Mouse (Mus musculus): Measurements from ENCODE around the gene Mtr. TPM values are rescaled to one million over a fixed set of nuclear protein-coding genes. Genes with fewer than 3 reads are reported as not detected.

The Mtr gene
- total RNA-seq (2021): 10 to 100 TPM; 19.0 to 22.4 TPM
- long read RNA-seq, experiment 1, full-length matches to known transcripts: 3 of 4 reads
- long read RNA-seq, experiment 1, partial matches to known transcripts: 1 of 4 reads
- long read RNA-seq, experiment 1, other reads (novel, unspliced or antisense): 0 of 4 reads
- long read RNA-seq, experiment 2, full-length matches to known transcripts: 9 of 17 reads
- long read RNA-seq, experiment 2, partial matches to known transcripts: 5 of 17 reads
- long read RNA-seq, experiment 2, other reads (novel, unspliced or antisense): 3 of 17 reads

DNA sequence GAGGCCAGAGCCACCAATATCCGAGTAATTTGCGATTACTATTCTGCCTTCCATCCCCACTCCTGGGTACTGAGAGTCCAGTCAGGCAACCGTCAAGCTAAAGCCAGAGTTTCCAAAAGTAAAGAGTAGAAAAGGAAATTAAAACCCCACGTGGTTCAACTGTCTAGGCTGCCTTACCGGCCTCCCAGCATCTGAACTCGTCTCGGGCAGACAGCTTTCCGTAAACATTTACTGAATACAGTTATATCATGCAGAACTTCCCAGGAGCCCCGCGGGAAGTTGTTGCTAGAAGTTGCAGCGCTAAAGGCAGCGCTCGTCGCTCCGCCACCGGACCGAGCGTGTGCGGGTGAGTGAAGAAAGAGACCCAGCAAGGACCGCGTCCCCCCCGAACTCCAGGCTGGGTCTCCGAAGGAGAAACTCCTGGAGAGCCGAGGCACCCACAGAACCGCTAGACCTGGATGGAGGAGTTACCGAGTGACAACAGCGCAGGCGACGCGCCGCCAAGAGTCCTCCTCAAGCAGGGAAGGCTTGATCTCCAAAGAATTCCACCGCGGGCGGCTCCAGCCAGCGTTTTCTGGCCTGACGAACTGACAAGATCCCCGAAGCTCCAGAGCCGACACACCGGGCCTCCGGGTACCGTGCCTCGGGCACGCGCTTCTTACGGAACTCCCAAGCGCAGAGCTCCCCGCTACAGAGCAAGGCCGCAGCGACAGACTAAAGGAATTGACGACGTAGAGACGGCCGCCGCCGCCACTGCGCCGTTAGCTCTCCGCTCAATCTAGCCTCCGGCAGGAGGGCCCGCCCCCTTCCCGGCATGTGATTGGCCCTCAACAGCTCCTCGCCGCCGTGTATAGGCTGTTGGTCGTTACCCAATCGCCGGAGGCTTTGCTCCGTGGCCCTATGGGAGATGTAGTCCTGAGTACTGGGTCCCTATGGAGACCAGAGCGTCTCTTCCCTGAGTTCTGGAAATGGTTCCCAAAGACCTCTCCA, at the start of gene Mtr:
TSS of gene Mtr (minus strand) at position 723 of the 990 bp plus-strand sequence.
- DNase-seq (ENCODE audit: low spot score in 2 of 2): peak; percentile 86 to 88

DNA sequence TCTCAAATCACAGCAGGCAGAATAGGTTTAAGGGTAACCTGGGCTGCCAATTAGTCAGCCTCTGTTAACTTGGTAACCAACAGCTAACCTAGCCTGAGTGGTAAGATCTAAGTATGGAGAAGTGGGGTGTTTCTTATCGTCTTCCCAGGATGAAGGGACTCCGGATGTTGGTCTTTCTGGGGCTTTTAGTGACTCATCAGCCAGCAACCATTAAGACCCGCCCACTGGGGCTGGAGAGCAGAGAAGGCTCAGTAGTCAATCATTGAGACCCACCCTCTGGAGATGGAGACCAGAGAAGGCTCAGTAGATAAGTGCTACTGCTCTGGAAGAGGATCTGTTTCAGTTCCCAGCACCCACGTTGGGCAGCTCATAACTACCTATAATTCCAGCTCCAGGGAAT, 49.4 kb upstream of the Mtr start:
- DNase-seq (ENCODE audit: low spot score in 2 of 2): no peak

DNA sequence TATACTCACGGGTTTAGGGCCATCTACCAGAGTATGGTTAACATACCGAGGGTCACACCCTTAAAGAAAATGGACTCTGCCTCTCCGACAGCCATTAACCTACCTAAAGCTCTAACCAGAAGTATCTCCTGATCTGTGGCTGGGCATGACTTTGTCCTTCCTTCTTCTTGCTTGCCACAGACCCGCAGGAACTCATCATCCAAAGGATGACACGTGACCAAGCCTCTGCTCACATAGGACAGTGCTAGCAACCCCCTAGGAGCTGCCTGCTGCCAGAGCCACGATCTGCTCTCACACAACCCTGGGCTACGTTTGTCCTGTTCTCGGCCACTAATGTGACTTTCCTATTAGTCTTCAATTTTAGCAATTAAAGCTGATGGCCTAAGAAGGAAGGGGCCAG, 47.6 kb upstream of the Mtr start:
- no peak for DNase-seq (ENCODE audit: low spot score in 2 of 2)

DNA sequence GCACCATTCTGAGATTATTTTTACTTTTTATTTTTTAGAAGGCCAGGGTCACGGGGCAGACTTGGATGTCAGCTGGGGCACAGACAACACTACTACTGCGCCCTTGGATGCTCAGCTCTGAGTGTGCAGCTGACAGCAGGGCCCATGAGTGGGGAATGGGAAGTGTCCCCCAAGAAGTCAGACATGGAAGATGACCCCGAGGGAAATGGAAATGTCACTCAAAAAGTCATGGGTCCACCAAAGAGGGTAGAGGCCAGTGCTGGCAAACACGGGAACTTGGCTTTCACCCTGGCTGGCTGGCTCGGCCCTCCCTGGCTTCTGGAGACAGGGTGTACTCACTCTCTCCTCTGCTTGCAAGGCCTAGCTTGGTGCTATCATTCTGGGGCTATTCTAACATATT, 47.1 kb upstream of the Mtr start:
- DNase-seq (ENCODE audit: low spot score in 2 of 2): no peak

DNA sequence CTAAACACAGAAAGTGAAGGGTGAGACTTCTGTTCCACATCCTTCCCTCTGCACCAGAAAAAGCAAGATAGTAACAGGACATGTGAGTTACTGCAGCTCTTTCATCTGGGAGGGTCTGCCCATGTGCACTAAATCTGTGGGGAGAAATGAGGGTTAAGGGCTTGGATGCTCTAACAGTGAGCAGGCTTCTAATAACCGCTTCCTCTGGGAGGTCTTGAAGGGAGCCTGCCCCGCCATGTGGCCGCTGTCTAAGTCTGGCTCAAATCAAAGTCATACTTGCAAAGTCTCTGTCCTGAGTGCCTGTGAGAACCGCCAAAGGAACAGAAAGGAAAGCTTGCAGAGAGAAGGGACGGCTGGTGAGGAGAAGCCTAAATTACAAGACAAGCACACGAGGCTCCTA, 39.9 kb upstream of the Mtr start:
- no peak for DNase-seq (ENCODE audit: low spot score in 2 of 2)

- peak in 1 of 2 experiments; percentile 14 for DNase-seq (ENCODE audit: low spot score in 2 of 2)
These were observed 38.8 kb upstream of the Mtr start for GRCm38 (mm10) chr13:12296701-12297100.

GRCm38 (mm10) chr13:12293810-12294209, 35.9 kb upstream of the Mtr start:
- no peak for DNase-seq (ENCODE audit: low spot score in 2 of 2)

DNA sequence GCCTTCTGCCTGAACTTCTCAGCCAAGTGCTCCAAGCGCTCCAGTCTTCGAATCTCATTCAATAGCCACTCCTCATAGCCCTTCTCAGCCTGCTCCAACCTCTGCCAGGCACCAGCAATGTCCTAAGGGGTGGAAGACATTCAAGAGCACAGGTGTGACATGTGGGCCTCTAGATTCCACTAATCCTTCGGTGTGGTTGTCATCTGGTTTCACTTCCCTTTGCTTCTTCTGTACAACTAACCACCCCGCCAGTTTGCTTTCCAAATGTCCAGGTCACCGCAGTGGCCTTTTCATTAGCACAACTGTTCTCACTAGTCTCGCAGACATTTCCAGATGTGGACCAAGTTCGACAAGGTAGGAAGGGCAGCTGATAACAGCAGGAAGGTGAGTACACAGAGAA, 32.8 kb upstream of the Mtr start:
- no peak for DNase-seq (ENCODE audit: low spot score in 2 of 2)

DNA sequence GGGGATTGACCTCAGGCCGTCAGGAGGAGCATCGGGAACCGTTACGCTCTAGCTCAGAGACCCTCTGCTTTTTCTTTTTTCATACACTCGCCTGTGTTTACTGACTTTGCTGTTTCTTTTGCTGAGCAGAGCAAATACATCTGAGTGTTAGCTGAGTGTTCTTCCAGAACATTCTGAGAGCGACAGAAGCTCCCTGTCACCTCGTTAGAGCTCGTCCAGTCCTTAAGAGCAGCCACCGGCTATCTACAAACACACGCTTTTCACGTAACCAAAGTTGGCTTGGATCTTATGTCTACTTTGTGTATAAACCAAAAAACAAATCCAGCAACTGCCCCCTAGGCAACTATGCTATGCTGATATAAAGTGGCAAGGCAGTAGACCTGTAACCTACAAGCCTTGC, 26.6 kb upstream of the Mtr start:
- DNase-seq (ENCODE audit: low spot score in 2 of 2): no peak

DNA sequence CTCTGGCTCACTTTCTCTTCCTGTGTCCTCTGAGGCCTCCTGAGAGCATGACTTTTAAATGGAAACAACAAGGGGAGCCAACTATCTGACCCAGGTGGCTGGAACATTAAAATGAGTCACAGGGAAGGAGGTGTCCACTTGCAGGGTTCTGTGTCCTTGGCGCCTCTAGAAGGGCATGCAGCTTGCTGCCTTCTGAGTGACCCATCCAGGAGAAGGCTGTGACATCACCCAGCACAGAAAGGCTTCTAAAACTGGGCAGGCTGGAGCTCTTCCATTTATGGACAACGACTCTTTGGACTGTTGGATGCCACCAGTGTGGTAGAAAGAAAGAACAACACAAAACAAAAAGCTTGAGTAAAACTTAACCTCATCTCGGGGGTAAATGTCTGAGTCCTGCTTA, 25.9 kb upstream of the Mtr start:
- peak in 1 of 2 experiments; percentile 39 for DNase-seq (ENCODE audit: low spot score in 2 of 2)

DNA sequence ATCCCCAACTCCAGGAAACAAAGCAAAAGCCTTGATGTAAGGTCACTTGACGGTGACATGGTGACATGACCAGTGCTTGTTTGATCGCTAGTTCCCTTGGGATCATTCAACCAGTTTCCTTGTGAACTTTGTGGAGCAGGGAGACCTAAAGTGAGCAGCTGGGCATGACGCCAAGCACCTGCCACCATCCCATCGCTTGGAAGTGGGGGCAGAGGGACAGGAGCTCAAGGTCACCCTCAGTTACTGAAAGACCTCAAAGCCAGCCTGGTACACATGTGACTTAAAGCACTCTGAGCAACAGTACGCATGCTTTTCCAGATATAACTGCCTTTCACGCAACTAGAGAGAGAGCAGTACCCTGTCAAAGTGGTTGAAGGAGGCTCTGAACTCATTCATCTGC, 16.8 kb upstream of the Mtr start:
- no peak for DNase-seq (ENCODE audit: low spot score in 2 of 2)

GRCm38 (mm10) chr13:12274220-12274619, 16.3 kb upstream of the Mtr start:
- DNase-seq (ENCODE audit: low spot score in 2 of 2): no peak

DNA sequence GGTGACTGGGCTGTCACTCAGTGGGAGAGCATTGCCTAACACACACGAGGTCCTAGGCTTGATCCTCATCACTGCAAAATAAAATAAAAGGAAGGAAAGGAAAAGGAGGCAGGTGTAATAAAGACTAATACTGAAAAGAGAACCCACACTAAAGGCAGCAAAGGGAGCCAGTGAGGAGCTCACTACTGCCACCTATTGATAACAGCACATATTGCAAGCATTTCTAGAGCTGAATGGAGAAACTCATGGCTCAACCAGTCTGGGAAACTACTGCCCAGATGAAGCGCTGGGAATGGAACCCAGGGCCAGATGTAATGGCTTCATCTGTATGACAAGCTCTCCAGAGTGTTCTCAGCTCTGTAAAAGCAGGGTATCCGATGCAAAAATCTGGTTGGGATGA, 15.0 kb upstream of the Mtr start:
- peak in 1 of 2 experiments; percentile 26 for DNase-seq (ENCODE audit: low spot score in 2 of 2)

GRCm38 (mm10) chr13:12267971-12268370, 10.1 kb upstream of the Mtr start:
- DNase-seq (ENCODE audit: low spot score in 2 of 2): no peak

GRCm38 (mm10) chr13:12267097-12267496, 9.2 kb upstream of the Mtr start:
- DNase-seq (ENCODE audit: low spot score in 2 of 2): no peak

- DNase-seq (ENCODE audit: low spot score in 2 of 2): no peak
These were observed 6.1 kb upstream of the Mtr start for GRCm38 (mm10) chr13:12263996-12264395.

- DNase-seq (ENCODE audit: low spot score in 2 of 2): no peak
These were observed 3.6 kb upstream of the Mtr start for GRCm38 (mm10) chr13:12261505-12261904.

- no peak for DNase-seq (ENCODE audit: low spot score in 2 of 2)
These were observed 982 bp downstream of the Mtr start for GRCm38 (mm10) chr13:12256871-12257390.

- DNase-seq (ENCODE audit: low spot score in 2 of 2): no peak
These were observed 1.8 kb downstream of the Mtr start for GRCm38 (mm10) chr13:12255911-12256705.

GRCm38 (mm10) chr13:12250496-12250895, 7.4 kb downstream of the Mtr start:
- DNase-seq (ENCODE audit: low spot score in 2 of 2): no peak
